12 mouse cellular contexts compared by ENCODE assay signal in the genomic region with DNA sequence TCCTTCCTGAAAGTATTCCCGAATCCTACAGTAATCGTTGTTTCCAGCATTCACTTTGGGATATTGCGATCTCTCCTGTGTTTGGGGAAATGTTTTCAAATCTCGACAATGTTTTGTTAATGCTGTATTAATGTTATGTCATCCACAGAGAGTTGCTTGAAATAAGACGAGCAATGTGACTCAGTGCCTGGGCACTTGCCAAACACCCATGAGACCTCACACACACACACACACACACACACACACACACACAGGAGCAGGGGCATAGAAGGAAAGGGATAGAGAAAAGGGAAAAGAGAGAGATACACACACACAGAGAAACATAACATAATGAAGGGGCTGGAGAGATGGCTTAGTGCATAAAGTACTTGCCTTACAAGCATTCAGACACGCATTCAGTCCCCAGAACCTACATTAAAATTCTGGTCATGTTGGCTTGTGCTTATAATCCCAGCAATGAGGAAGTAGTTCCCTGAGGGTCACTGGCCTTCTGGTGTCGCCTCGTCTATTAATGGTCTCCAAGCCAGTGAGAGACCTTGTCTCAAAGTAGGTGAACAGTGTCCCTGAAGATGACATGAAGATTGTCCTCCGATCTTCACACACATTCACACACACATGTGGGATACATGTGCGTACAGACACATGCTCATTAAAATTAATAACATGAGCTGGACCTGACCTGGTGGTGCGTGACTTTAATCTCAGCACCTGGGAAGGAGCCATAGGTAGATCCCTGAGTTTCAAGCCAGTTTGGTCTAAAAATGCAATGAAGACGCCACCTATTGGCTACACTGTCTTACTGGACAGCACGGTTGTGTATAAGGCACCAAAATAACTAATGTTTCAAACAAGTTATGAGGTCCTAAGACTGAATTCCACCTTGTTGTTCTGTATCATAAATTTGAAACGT. TPM values are rescaled to one million over a fixed set of nuclear protein-coding genes. Genes with fewer than 3 reads are reported as not detected.
DNase-seq lines count a peak whose midpoint lies in the region; ATAC-seq and TF ChIP-seq lines count a peak whose summit lies in the region.
"Had no signal": no experiment of that assay in that cellular context is flagged by ENCODE, and none has a peak within 500 bp of the region (broad histone marks: within the 10 kb centered on the region; RNA-seq: fewer than 3 reads in every experiment).

No protein-coding gene starts in this region.

- H3K4me1 ChIP-seq in hindbrain, postnatal 0 days (ENCODE audit: insufficient read depth, low read length) = no peaks in the 10 kb centered on the region
- H3K4me1 ChIP-seq in hindbrain, embryonic 10.5 days (replicated peaks) = no peaks in the 10 kb centered on the region
- peaks cover 0 to 2% of the 10 kb centered on the region in 2 experiments; a peak in 2 of 4 replicates for H3K4me1 ChIP-seq in MEL (ENCODE audit: control insufficient read depth in 1 of 2, insufficient read depth in 2 of 2, low read length in 2 of 2)
- H3K4me1 ChIP-seq: embryonic facial prominence, embryonic 13.5 days had no signal

- DNase-seq in hindbrain, postnatal 0 days (ENCODE audit: low spot score) = peak; percentile 13
- DNase-seq in hindbrain, embryonic 10.5 days (ENCODE audit: low spot score) = no peak
- no peak for DNase-seq in MEL (ENCODE audit: low read depth, low spot score)
- peak; percentile 59 for DNase-seq in lung, postnatal 14 days
- no peak for DNase-seq in spleen, postnatal 14 days (ENCODE audit: low spot score in 2 of 2)
- DNase-seq in left cerebral cortex, adult 8-10 months (ENCODE audit: low spot score in 2 of 2) = no peak

- no peaks in the 10 kb centered on the region for H3K79me2 ChIP-seq in MEL (ENCODE audit: control insufficient read depth, insufficient read depth, low read length, poor library complexity)

- H3K27ac ChIP-seq in hindbrain, postnatal 0 days = no peak overlapping the region
- H3K27ac ChIP-seq in hindbrain, embryonic 10.5 days = no peak overlapping the region
- H3K27ac ChIP-seq in MEL (ENCODE audit: control insufficient read depth, low read depth, low read length) = no peak overlapping the region
- H3K27ac ChIP-seq: embryonic facial prominence, embryonic 13.5 days had no signal

- TF ChIP-seq CTCF in hindbrain, postnatal 0 days (IDR thresholded peaks at IDR 0.05; ENCODE audit: low read depth) = peak; percentile 45
- TF ChIP-seq CTCF in MEL (IDR thresholded peaks at IDR 0.05 in 2 of 3, conservative IDR thresholded peaks at IDR 0.05 in 1 of 3; ENCODE audit: control insufficient read depth in 1 of 3, insufficient read depth in 1 of 3, low read depth in 2 of 3, low read length in 3 of 3, poor library complexity in 1 of 3, severe bottlenecking in 1 of 3) = peak in 1 of 3 experiments; percentile 39; a peak in 2 of 6 replicates

- TF ChIP-seq POLR2A in MEL (IDR thresholded peaks at IDR 0.05; ENCODE audit: control insufficient read depth in 1 of 2, insufficient read depth in 1 of 2, low read depth in 1 of 2, low read length in 2 of 2, poor library complexity in 1 of 2) = no peak

- no peak overlapping the region for H3K4me3 ChIP-seq in hindbrain, postnatal 0 days (ENCODE audit: low read length)
- H3K4me3 ChIP-seq in hindbrain, embryonic 10.5 days = no peak overlapping the region
- no peak overlapping the region for H3K4me3 ChIP-seq in MEL (ENCODE audit: control insufficient read depth in 1 of 2, insufficient read depth in 1 of 2, low read depth in 2 of 2, low read length in 2 of 2)
- H3K4me3 ChIP-seq: embryonic facial prominence, embryonic 13.5 days had no signal

- 68% methylated on average over 14 of the region's 14 CpGs for WGBS in hindbrain, postnatal 0 days
- 77% methylated on average over 14 of the region's 14 CpGs for WGBS in hindbrain, embryonic 10.5 days

- peak; percentile 23 for TF ChIP-seq RAD21 in MEL (IDR thresholded peaks at IDR 0.05; ENCODE audit: low read depth, low read length)

- no peak overlapping the region for H3K4me2 ChIP-seq in hindbrain, postnatal 0 days (ENCODE audit: low read depth, low read length)
- H3K4me2 ChIP-seq: embryonic facial prominence, embryonic 13.5 days had no signal

- H3K9ac ChIP-seq in hindbrain, postnatal 0 days (replicated peaks; ENCODE audit: low read length) = no peak overlapping the region
- H3K9ac ChIP-seq in MEL (ENCODE audit: control insufficient read depth, low read depth, low read length, poor library complexity, severe bottlenecking) = no peak overlapping the region
- H3K9ac ChIP-seq: embryonic facial prominence, embryonic 13.5 days had no signal

- H3K27me3 ChIP-seq in hindbrain, postnatal 0 days (ENCODE audit: insufficient read depth, low read length) = no peaks in the 10 kb centered on the region
- no peaks in the 10 kb centered on the region for H3K27me3 ChIP-seq in hindbrain, embryonic 10.5 days (ENCODE audit: insufficient read depth, poor library complexity, severe bottlenecking)
- peaks cover 13 to 19% of the 10 kb centered on the region in 2 experiments for H3K27me3 ChIP-seq in MEL (ENCODE audit: control insufficient read depth in 1 of 2, insufficient read depth in 2 of 2, low read length in 2 of 2)
- H3K27me3 ChIP-seq: embryonic facial prominence, embryonic 13.5 days had no signal

- H3K9me3 ChIP-seq in hindbrain, postnatal 0 days (ENCODE audit: low read length) = no peaks in the 10 kb centered on the region
- H3K9me3 ChIP-seq in hindbrain, embryonic 10.5 days = no peaks in the 10 kb centered on the region
- no peaks in the 10 kb centered on the region for H3K9me3 ChIP-seq in MEL (replicated peaks; ENCODE audit: insufficient read depth, low read length)
- H3K9me3 ChIP-seq: embryonic facial prominence, embryonic 13.5 days had no signal

- H3K36me3 ChIP-seq in hindbrain, postnatal 0 days (ENCODE audit: insufficient read depth, low read length) = no peaks in the 10 kb centered on the region
- no peaks in the 10 kb centered on the region for H3K36me3 ChIP-seq in hindbrain, embryonic 10.5 days
- peaks cover 0 to 2% of the 10 kb centered on the region in 2 experiments; a peak in 1 of 4 replicates for H3K36me3 ChIP-seq in MEL (ENCODE audit: control insufficient read depth in 1 of 2, insufficient read depth in 2 of 2, low read length in 2 of 2)
- H3K36me3 ChIP-seq: embryonic facial prominence, embryonic 13.5 days had no signal

- no peak for ATAC-seq in hindbrain, postnatal 0 days
- ATAC-seq in erythroblast, adult 5-6 weeks (replicated peaks; ENCODE audit: low FRiP score, poor library complexity, severe bottlenecking) = 0 out of 2 replicates have a peak, but pooled peaks have one; percentile 35
- ATAC-seq in granulocyte monocyte progenitor cell, adult 5-6 weeks (replicated peaks; ENCODE audit: poor library complexity, severe bottlenecking) = no peak
- ATAC-seq: activated CD4-positive, CD25-positive, alpha-beta regulatory T cell, adult 4 months had no signal

- no peak for TF ChIP-seq EP300 in MEL (IDR thresholded peaks at IDR 0.05; ENCODE audit: low read depth in 1 of 2, low read length in 2 of 2)

RNA-seq across cellular contexts. Expression of a gene that starts 5.2 kb away (rescaled TPM):
- total RNA-seq in hindbrain, postnatal 0 days (2014; rRNA removed) = 4.9 and 17.1 TPM in 2 replicates
- polyA plus RNA-seq in hindbrain, postnatal 0 days (2015; fragmentation: Nextera tagmentation; extraction: Ambion mirVana) = 6.9 and 8.6 TPM in 2 replicates
- 0.52 TPM in 1 of 2 replicates, not detected in the other for polyA plus RNA-seq in hindbrain, embryonic 10.5 days (2016; fragmentation: Nextera tagmentation; extraction: Ambion mirVana)
- 0.27 TPM in 1 of 2 replicates, not detected in the other for total RNA-seq in MEL (2012; rRNA removed)
- under 1 TPM in 1 of 2 experiments, not detected in 1; 0.21 TPM for polyA plus RNA-seq in MEL (2012; ENCODE audit: insufficient read depth in 1 of 2, insufficient read length in 2 of 2, low read depth in 1 of 2, low replicate concordance in 2 of 2, missing spikeins in 1 of 2)
- not detected in 2 replicates for total RNA-seq in erythroblast, adult 5-6 weeks (2015; ENCODE audit: low replicate concordance)
- not detected in 2 replicates for total RNA-seq in erythroblast, adult 5-6 weeks (2017; ENCODE audit: low replicate concordance)
- total RNA-seq in left cerebral cortex, adult 8-10 months (2022) = 1 to 10 TPM in 1 of 4 experiments, not detected in 3; 1.1 TPM
- total RNA-seq in granulocyte monocyte progenitor cell, adult 5-6 weeks (2014; fragmentation: Nextera tagmentation) = not detected in 2 replicates
- total RNA-seq in granulocyte monocyte progenitor cell, adult 5-6 weeks (2017) = not detected in 2 replicates

RNA-seq across cellular contexts. Expression of a gene that starts 14.6 kb away (rescaled TPM):
- total RNA-seq in hindbrain, postnatal 0 days (2014; rRNA removed) = not detected in 2 replicates
- not detected in 2 replicates for polyA plus RNA-seq in hindbrain, postnatal 0 days (2015; fragmentation: Nextera tagmentation; extraction: Ambion mirVana)
- polyA plus RNA-seq in hindbrain, embryonic 10.5 days (2016; fragmentation: Nextera tagmentation; extraction: Ambion mirVana) = 0.34 TPM in 1 of 2 replicates, not detected in the other
- total RNA-seq in MEL (2012; rRNA removed) = not detected in 2 replicates
- not detected for polyA plus RNA-seq in MEL (2012; ENCODE audit: insufficient read depth in 1 of 2, insufficient read length in 2 of 2, low read depth in 1 of 2, low replicate concordance in 2 of 2, missing spikeins in 1 of 2)
- total RNA-seq in erythroblast, adult 5-6 weeks (2015; ENCODE audit: low replicate concordance) = not detected in 2 replicates
- not detected in 2 replicates for total RNA-seq in erythroblast, adult 5-6 weeks (2017; ENCODE audit: low replicate concordance)
- under 1 TPM in 1 of 4 experiments, not detected in 3; 0.63 TPM for total RNA-seq in left cerebral cortex, adult 8-10 months (2022)
- total RNA-seq in granulocyte monocyte progenitor cell, adult 5-6 weeks (2014; fragmentation: Nextera tagmentation) = not detected in 2 replicates
- total RNA-seq in granulocyte monocyte progenitor cell, adult 5-6 weeks (2017) = not detected in 2 replicates
- polyA plus RNA-seq: activated CD4-positive, CD25-positive, alpha-beta regulatory T cell, adult 4 months; embryonic facial prominence, embryonic 13.5 days had no signal

RNA-seq across cellular contexts. Expression of a gene that starts 19.2 kb away (rescaled TPM):
- total RNA-seq in hindbrain, postnatal 0 days (2014; rRNA removed) = not detected in 2 replicates
- 0.24 and 0.31 TPM in 2 replicates for polyA plus RNA-seq in hindbrain, postnatal 0 days (2015; fragmentation: Nextera tagmentation; extraction: Ambion mirVana)
- 0.35 and 0.47 TPM in 2 replicates for polyA plus RNA-seq in hindbrain, embryonic 10.5 days (2016; fragmentation: Nextera tagmentation; extraction: Ambion mirVana)
- not detected in 2 replicates for total RNA-seq in MEL (2012; rRNA removed)
- polyA plus RNA-seq in MEL (2012; ENCODE audit: insufficient read depth in 1 of 2, insufficient read length in 2 of 2, low read depth in 1 of 2, low replicate concordance in 2 of 2, missing spikeins in 1 of 2) = under 1 TPM in 1 of 2 experiments, not detected in 1; 0.06 TPM
- total RNA-seq in erythroblast, adult 5-6 weeks (2015; ENCODE audit: low replicate concordance) = not detected in 2 replicates
- not detected in 2 replicates for total RNA-seq in erythroblast, adult 5-6 weeks (2017; ENCODE audit: low replicate concordance)
- not detected for total RNA-seq in left cerebral cortex, adult 8-10 months (2022)
- not detected in 2 replicates for total RNA-seq in granulocyte monocyte progenitor cell, adult 5-6 weeks (2014; fragmentation: Nextera tagmentation)
- not detected in 2 replicates for total RNA-seq in granulocyte monocyte progenitor cell, adult 5-6 weeks (2017)
- polyA plus RNA-seq: activated CD4-positive, CD25-positive, alpha-beta regulatory T cell, adult 4 months; embryonic facial prominence, embryonic 13.5 days had no signal

RNA-seq across cellular contexts. Expression of a gene that starts 25.3 kb away (rescaled TPM):
- total RNA-seq in hindbrain, postnatal 0 days (2014; rRNA removed) = 409 and 504 TPM in 2 replicates
- 829 and 887 TPM in 2 replicates for polyA plus RNA-seq in hindbrain, postnatal 0 days (2015; fragmentation: Nextera tagmentation; extraction: Ambion mirVana)
- 1,108 and 1,160 TPM in 2 replicates for polyA plus RNA-seq in hindbrain, embryonic 10.5 days (2016; fragmentation: Nextera tagmentation; extraction: Ambion mirVana)
- total RNA-seq in MEL (2012; rRNA removed) = 602 and 671 TPM in 2 replicates
- polyA plus RNA-seq in MEL (2012; ENCODE audit: insufficient read depth in 1 of 2, insufficient read length in 2 of 2, low read depth in 1 of 2, low replicate concordance in 2 of 2, missing spikeins in 1 of 2) = 100 to 1,000 TPM in 1 of 2 experiments, not detected in 1; 462 TPM
- total RNA-seq in erythroblast, adult 5-6 weeks (2015; ENCODE audit: low replicate concordance) = 33.4 and 43.5 TPM in 2 replicates
- 55.5 and 62.5 TPM in 2 replicates for total RNA-seq in erythroblast, adult 5-6 weeks (2017; ENCODE audit: low replicate concordance)
- 100 to 1,000 TPM; 187 to 213 (median 191) TPM for total RNA-seq in left cerebral cortex, adult 8-10 months (2022)
- 243 and 281 TPM in 2 replicates for total RNA-seq in granulocyte monocyte progenitor cell, adult 5-6 weeks (2014; fragmentation: Nextera tagmentation)
- 290 and 384 TPM in 2 replicates for total RNA-seq in granulocyte monocyte progenitor cell, adult 5-6 weeks (2017)

RNA-seq across cellular contexts. Expression of a gene that starts 32.9 kb away (rescaled TPM):
- total RNA-seq in hindbrain, postnatal 0 days (2014; rRNA removed) = not detected in 2 replicates
- polyA plus RNA-seq in hindbrain, postnatal 0 days (2015; fragmentation: Nextera tagmentation; extraction: Ambion mirVana) = not detected in 2 replicates
- polyA plus RNA-seq in hindbrain, embryonic 10.5 days (2016; fragmentation: Nextera tagmentation; extraction: Ambion mirVana) = not detected in 2 replicates
- not detected in 2 replicates for total RNA-seq in MEL (2012; rRNA removed)
- polyA plus RNA-seq in MEL (2012; ENCODE audit: insufficient read depth in 1 of 2, insufficient read length in 2 of 2, low read depth in 1 of 2, low replicate concordance in 2 of 2, missing spikeins in 1 of 2) = not detected
- total RNA-seq in erythroblast, adult 5-6 weeks (2015; ENCODE audit: low replicate concordance) = not detected in 2 replicates
- total RNA-seq in erythroblast, adult 5-6 weeks (2017; ENCODE audit: low replicate concordance) = not detected in 2 replicates
- total RNA-seq in left cerebral cortex, adult 8-10 months (2022) = not detected
- not detected in 2 replicates for total RNA-seq in granulocyte monocyte progenitor cell, adult 5-6 weeks (2014; fragmentation: Nextera tagmentation)
- not detected in 2 replicates for total RNA-seq in granulocyte monocyte progenitor cell, adult 5-6 weeks (2017)
- polyA plus RNA-seq: activated CD4-positive, CD25-positive, alpha-beta regulatory T cell, adult 4 months; embryonic facial prominence, embryonic 13.5 days; heart, embryonic 14.5 days; limb, embryonic 11.5 days had no signal

Comparison
In these comparisons a context has a peak if more than half of its experiments do, and no peak if none do; other contexts are left out.
1. DNase-seq: peak in hindbrain, postnatal 0 days (single experiment) and lung, postnatal 14 days (single experiment); none in hindbrain, embryonic 10.5 days (single experiment), MEL (single experiment), spleen, postnatal 14 days (0 of 2) and left cerebral cortex, adult 8-10 months (0 of 2).